Mouse (Mus musculus) heart, embryonic 15.5 days (tissue): ENCODE measurements around the gene Eif2b4. TPM values are rescaled to one million over a fixed set of nuclear protein-coding genes. Genes with fewer than 3 reads are reported as not detected.

ENCODE experiments used
- ATAC-seq: fragments of 200-750 bp; cut with Nextera tagmentation; replicated peaks from 2 replicates; pipeline ENCODE4 v1.8.0; 2017; ENCODE audit warnings: low read depth, moderate TSS enrichment; ENCODE audit not compliant: insufficient number of reproducible peaks, insufficient read depth, low FRiP score
- H3K27ac ChIP-seq: fragments of 300-500 bp; sonication (generic); 2 replicates; pipeline ENCODE4 v1.5.1; 2015; ENCODE audit warnings: mild to moderate bottlenecking, inconsistent platforms
- H3K27me3 ChIP-seq: fragments of 300-500 bp; sonication (generic); 2 replicates; pipeline ENCODE4 v1.6.1; 2015; ENCODE audit warnings: inconsistent platforms
- H3K36me3 ChIP-seq: fragments of 300-500 bp; sonication (generic); 2 replicates; pipeline ENCODE4 v1.6.1; 2015; ENCODE audit warnings: mild to moderate bottlenecking, inconsistent platforms
- H3K4me1 ChIP-seq: fragments of 300-500 bp; sonication (generic); replicated peaks from 2 replicates; pipeline ENCODE4 v1.6.1; 2015; ENCODE audit warnings: inconsistent platforms
- H3K4me2 ChIP-seq: fragments of 300-500 bp; sonication (generic); 2 replicates; pipeline ENCODE4 v1.6.1; 2015; ENCODE audit warnings: inconsistent platforms, mild to moderate bottlenecking, moderate library complexity
- H3K4me3 ChIP-seq: fragments of 300-500 bp; sonication (generic); 2 replicates; pipeline ENCODE4 v1.5.1; 2015; ENCODE audit warnings: mild to moderate bottlenecking, inconsistent platforms
- H3K9ac ChIP-seq: fragments of 300-500 bp; sonication (generic); 2 replicates; pipeline ENCODE4 v1.6.1; 2015; ENCODE audit warnings: mild to moderate bottlenecking, inconsistent platforms
- H3K9me3 ChIP-seq: fragments of 300-500 bp; sonication (generic); replicated peaks from 2 replicates; pipeline ENCODE4 v1.6.1; 2016; ENCODE audit warnings: inconsistent platforms
- WGBS: fragments of 180-500 bp; shearing (Covaris S2); methylation state at CpG from one replicate; pipeline ENCODE4 v1.1.7; 2015; ENCODE audit warnings: mixed read lengths; 5-methylcytosine and 5-hydroxymethylcytosine counted together
- polyA plus RNA-seq: library from polyadenylated mRNA; unstranded; fragments of >200 nt; fragmentation: Nextera tagmentation; extraction: Ambion mirVana; gene quantifications from 2 replicates; pipeline ENCODE4 v1.2.1, GENCODE M21; 2015

Eif2b4 gene
- polyA plus RNA-seq, 1 experiment from 2014 or later, result 51.8 TPM

- Histone ChIP-seq H3K9ac (no peak overlapping the region), H3K4me2 (no peak overlapping the region), H3K27me3 (no peaks in the 10 kb centered on the region), H3K36me3 (peaks cover 71% of the 10 kb centered on the region), H3K9me3 (no peaks in the 10 kb centered on the region; the same call in 1 of the 2 replicates), H3K4me1 (peaks cover 35% of the 10 kb centered on the region), H3K27ac (no peak overlapping the region), H3K4me3 (no peak overlapping the region)
- ATAC-seq, result no peak
- WGBS, result 84% methylated on average over 5 of the region's 5 CpGs
These were observed 5.5 kb upstream of the Eif2b4 start for GRCm38 (mm10) chr5:31198616-31199320.

- Histone ChIP-seq H3K4me1 (peaks cover 36% of the 10 kb centered on the region), H3K9ac (no peak overlapping the region), H3K36me3 (peaks cover 66% of the 10 kb centered on the region), H3K27me3 (no peaks in the 10 kb centered on the region), H3K4me3 (no peak overlapping the region), H3K9me3 (no peaks in the 10 kb centered on the region; the same call in 1 of the 2 replicates), H3K27ac (no peak overlapping the region), H3K4me2 (no peak overlapping the region)
- 76% methylated on average over 9 of the region's 9 CpGs for WGBS
- no peak for ATAC-seq
These were observed 4.9 kb upstream of the Eif2b4 start for GRCm38 (mm10) chr5:31198170-31198569.

GRCm38 (mm10) chr5:31197072-31197471 lies 3.8 kb upstream of the Eif2b4 start:
- H3K36me3 ChIP-seq, result peaks cover 62% of the 10 kb centered on the region
- no peak overlapping the region for H3K4me3 ChIP-seq
- WGBS, result 93% methylated on average over 12 of the region's 12 CpGs

GRCm38 (mm10) chr5:31196207-31196606 lies 3.0 kb upstream of the Eif2b4 start:
- Histone ChIP-seq H3K4me3 (no peak overlapping the region), H3K36me3 (peaks cover 64% of the 10 kb centered on the region), H3K9ac (no peak overlapping the region), H3K9me3 (no peaks in the 10 kb centered on the region; the same call in 1 of the 2 replicates), H3K27ac (no peak overlapping the region), H3K4me2 (no peak overlapping the region), H3K4me1 (peaks cover 38% of the 10 kb centered on the region), H3K27me3 (no peaks in the 10 kb centered on the region)
- ATAC-seq, result no peak
- WGBS, result 90% methylated on average over 10 of the region's 10 CpGs

More at GRCm38 (mm10) chr5:31197072-31197471, 3.8 kb upstream of the Eif2b4 start:
- no peak overlapping the region for H3K27ac ChIP-seq
- no peaks in the 10 kb centered on the region for H3K27me3 ChIP-seq
- ATAC-seq, result no peak
- no peak overlapping the region for H3K4me2 ChIP-seq
- H3K4me1 ChIP-seq, result peaks cover 32% of the 10 kb centered on the region
- no peak overlapping the region for H3K9ac ChIP-seq
- H3K9me3 ChIP-seq, result no peaks in the 10 kb centered on the region; the same call in 1 of the 2 replicates

GRCm38 (mm10) chr5:31195671-31196070 lies 2.4 kb upstream of the Eif2b4 start:
- H3K27ac ChIP-seq, result no peak overlapping the region
- no peak overlapping the region for H3K4me3 ChIP-seq
- H3K4me2 ChIP-seq, result no peak overlapping the region
- peaks cover 70% of the 10 kb centered on the region for H3K36me3 ChIP-seq
- no peaks in the 10 kb centered on the region for H3K27me3 ChIP-seq
- WGBS, result 82% methylated on average over 4 of the region's 4 CpGs
- no peaks in the 10 kb centered on the region; the same call in 1 of the 2 replicates for H3K9me3 ChIP-seq
- ATAC-seq, result no peak
- peaks cover 35% of the 10 kb centered on the region for H3K4me1 ChIP-seq
- no peak overlapping the region for H3K9ac ChIP-seq

GRCm38 (mm10) chr5:31194486-31195485 lies 1.6 kb upstream of the Eif2b4 start:
- Histone ChIP-seq H3K9me3 (no peaks in the 10 kb centered on the region), H3K36me3 (peaks cover 70% of the 10 kb centered on the region), H3K9ac (no peak overlapping the region), H3K4me1 (peaks cover 26% of the 10 kb centered on the region), H3K27ac (no peak overlapping the region), H3K4me3 (peak overlapping the region; percentile 88), H3K27me3 (no peaks in the 10 kb centered on the region), H3K4me2 (peak overlapping the region; percentile 86)
- ATAC-seq, result no peak
- 90% methylated on average over 16 of the region's 16 CpGs for WGBS

- Histone ChIP-seq H3K9me3 (no peaks in the 10 kb centered on the region), H3K27ac (peak overlapping the region; percentile 90), H3K4me1 (peaks cover 24% of the 10 kb centered on the region), H3K9ac (peak overlapping the region; percentile 83), H3K4me2 (peak overlapping the region; percentile 86), H3K27me3 (no peaks in the 10 kb centered on the region), H3K4me3 (peak overlapping the region; percentile 88), H3K36me3 (peaks cover 66% of the 10 kb centered on the region)
- 8% methylated on average over 25 of the region's 25 CpGs for WGBS
- ATAC-seq, result no peak
These were observed 526 bp upstream of the Eif2b4 start for GRCm38 (mm10) chr5:31193631-31194281.

- H3K4me3 ChIP-seq, result peak overlapping the region; percentile 88
- peaks cover 66% of the 10 kb centered on the region for H3K36me3 ChIP-seq
- H3K9me3 ChIP-seq, result no peaks in the 10 kb centered on the region
- 11% methylated on average over 41 of the region's 42 CpGs for WGBS
- peaks cover 24% of the 10 kb centered on the region for H3K4me1 ChIP-seq
- peak overlapping the region; percentile 92 for H3K27ac ChIP-seq
- peak overlapping the region; percentile 75 for H3K4me2 ChIP-seq
- peak; percentile 74 for ATAC-seq
- H3K27me3 ChIP-seq, result no peaks in the 10 kb centered on the region
- H3K9ac ChIP-seq, result peak overlapping the region; percentile 80
These were observed 938 bp downstream of the Eif2b4 start for GRCm38 (mm10) chr5:31192045-31192938.

GRCm38 (mm10) chr5:31190201-31190600 lies 3.0 kb downstream of the Eif2b4 start:
- Histone ChIP-seq H3K9me3 (no peaks in the 10 kb centered on the region), H3K27ac (no peak overlapping the region), H3K36me3 (peaks cover 55% of the 10 kb centered on the region), H3K4me3 (no peak overlapping the region), H3K4me1 (peaks cover 24% of the 10 kb centered on the region), H3K4me2 (no peak overlapping the region), H3K9ac (no peak overlapping the region), H3K27me3 (no peaks in the 10 kb centered on the region)
- no peak for ATAC-seq
- WGBS, result 87% methylated on average over 9 of the region's 9 CpGs

- no peak for ATAC-seq
- Histone ChIP-seq H3K27ac (no peak overlapping the region), H3K4me2 (no peak overlapping the region), H3K9me3 (no peaks in the 10 kb centered on the region), H3K4me3 (no peak overlapping the region), H3K36me3 (peaks cover 47% of the 10 kb centered on the region), H3K27me3 (no peaks in the 10 kb centered on the region), H3K4me1 (peaks cover 12% of the 10 kb centered on the region), H3K9ac (no peak overlapping the region)
- 76% methylated on average over 4 of the region's 4 CpGs for WGBS
These were observed 4.9 kb downstream of the Eif2b4 start for GRCm38 (mm10) chr5:31188223-31188840.
